Mouse (Mus musculus) T-helper 1 cell (primary cell): ENCODE measurements at regions not wholly inside any gene's neighbourhood (a gene's known extent, or its start where the extent isn't known, plus 50 kb on each side); places are given as distances from the start of the nearest gene placed in this dataset.

ENCODE experiments used
- in situ Hi-C: fragments of 300-600 bp; cut with MboI, MseI; formaldehyde crosslinking; loops from one replicate; pipeline ENCODE4 v1.15.1; 2025; ENCODE audit warnings: high pct_unique_total_duplicates

- in situ Hi-C loops = no loop called here
These were observed 297.5 kb upstream of the Thsd7b start for GRCm38 (mm10) chr1:128975586-128975985.

- in situ Hi-C loops = no loop called here
These were observed 321.7 kb upstream of the Thsd7b start for GRCm38 (mm10) chr1:128951436-128951835.

GRCm38 (mm10) chr1:128950512-128950911 lies 322.6 kb upstream of the Thsd7b start:
- in situ Hi-C loops = no loop called here

- in situ Hi-C loops = no loop called here
These were observed 322.7 kb upstream of the Cxcr4 start for GRCm38 (mm10) chr1:128914811-128915210.

- in situ Hi-C loops = no loop called here
These were observed 320.4 kb upstream of the Cxcr4 start for GRCm38 (mm10) chr1:128912532-128912931.

GRCm38 (mm10) chr1:128907566-128907965 lies 315.5 kb upstream of the Cxcr4 start:
- in situ Hi-C loops = loop anchor here (5.0 kb wide), 1 partner anchor 75 kb away; no protein-coding TSS in a partner anchor

GRCm38 (mm10) chr1:128898025-128898424 lies 305.9 kb upstream of the Cxcr4 start:
- in situ Hi-C loops = loop anchor here (25.0 kb wide), 1 partner anchor 1289 kb away; no protein-coding TSS in a partner anchor

GRCm38 (mm10) chr1:128894546-128894945 lies 302.5 kb upstream of the Cxcr4 start:
- in situ Hi-C loops = loop anchor here (25.0 kb wide), 1 partner anchor 1293 kb away; no protein-coding TSS in a partner anchor

- in situ Hi-C loops = loop anchor here (10.0 to 25.0 kb wide), 2 partner anchors 1309 to 1477 kb away; no protein-coding TSS in a partner anchor
These were observed 286.2 kb upstream of the Cxcr4 start for GRCm38 (mm10) chr1:128878291-128878690.

- in situ Hi-C loops = loop anchor here (10.0 to 25.0 kb wide), 2 partner anchors 1312 to 1480 kb away; no protein-coding TSS in a partner anchor
These were observed 283.2 kb upstream of the Cxcr4 start for GRCm38 (mm10) chr1:128875289-128875688.

GRCm38 (mm10) chr1:128874190-128874589 lies 282.1 kb upstream of the Cxcr4 start:
- in situ Hi-C loops = loop anchor here (10.0 kb wide), 1 partner anchor 1481 kb away; no protein-coding TSS in a partner anchor

- in situ Hi-C loops = no loop called here
These were observed 276.7 kb upstream of the Cxcr4 start for GRCm38 (mm10) chr1:128868761-128869160.

GRCm38 (mm10) chr1:128860537-128860936 lies 268.4 kb upstream of the Cxcr4 start:
- in situ Hi-C loops = no loop called here

GRCm38 (mm10) chr1:128860094-128860493 lies 268.0 kb upstream of the Cxcr4 start:
- in situ Hi-C loops = no loop called here

GRCm38 (mm10) chr1:128858661-128859060 lies 266.6 kb upstream of the Cxcr4 start:
- in situ Hi-C loops = no loop called here

GRCm38 (mm10) chr1:128856933-128857332 lies 264.8 kb upstream of the Cxcr4 start:
- in situ Hi-C loops = no loop called here

- in situ Hi-C loops = no loop called here
These were observed 262.6 kb upstream of the Cxcr4 start for GRCm38 (mm10) chr1:128854649-128855048.

GRCm38 (mm10) chr1:128853286-128853685 lies 261.2 kb upstream of the Cxcr4 start:
- in situ Hi-C loops = no loop called here

GRCm38 (mm10) chr1:128837361-128837760 lies 245.3 kb upstream of the Cxcr4 start:
- in situ Hi-C loops = loop anchor here (10.0 kb wide), 1 partner anchor 553 kb away; no protein-coding TSS in a partner anchor

GRCm38 (mm10) chr1:128835510-128835909 lies 243.4 kb upstream of the Cxcr4 start:
- in situ Hi-C loops = loop anchor here (10.0 kb wide), 1 partner anchor 551 kb away; no protein-coding TSS in a partner anchor

GRCm38 (mm10) chr1:128833096-128833715 lies 241.1 kb upstream of the Cxcr4 start:
- in situ Hi-C loops = loop anchor here (5.0 to 10.0 kb wide), 3 partner anchors 241 to 548 kb away; partner anchors contain the start of gene Cxcr4

GRCm38 (mm10) chr1:128832201-128832883 lies 240.2 kb upstream of the Cxcr4 start:
- in situ Hi-C loops = loop anchor here (5.0 to 10.0 kb wide), 3 partner anchors 240 to 548 kb away; partner anchors contain the start of gene Cxcr4
